Mouse (Mus musculus): ENCODE results near the gene Auts2. TPM values are rescaled to one million over a fixed set of nuclear protein-coding genes. Genes with fewer than 3 reads are reported as not detected.

Gene Auts2
- polyA plus RNA-seq, 1 experiment = 39.0 TPM

DNA sequence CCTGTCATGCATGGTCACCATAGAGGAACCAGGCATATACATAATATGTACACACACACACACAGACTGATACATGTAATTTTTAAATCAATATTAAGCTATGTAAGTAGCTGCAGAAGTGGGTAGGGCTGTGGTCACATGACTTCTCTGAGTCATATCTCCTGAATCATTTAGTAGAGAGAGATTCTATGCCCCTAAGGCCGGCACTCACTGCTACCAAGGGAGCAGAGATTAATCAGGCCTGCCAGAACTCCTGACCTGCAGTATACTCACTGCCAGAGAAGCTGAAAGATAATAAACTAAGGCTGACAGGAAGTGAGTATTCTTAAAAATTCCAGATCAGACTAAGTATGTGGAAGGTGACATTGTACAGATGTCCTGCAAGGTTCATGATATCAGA lies 190.7 kb downstream of the Auts2 start:
- DNase-seq = no peak
- H3K4me1 ChIP-seq (ENCODE audit: control insufficient read depth, insufficient read depth, low read length) = peaks cover 5% of the 10 kb centered on the region
- H3K27me3 ChIP-seq (ENCODE audit: control insufficient read depth, insufficient read depth, low read length) = no peaks in the 10 kb centered on the region
- H3K4me3 ChIP-seq (replicated peaks; ENCODE audit: insufficient read depth, low read depth, low read length) = no peak overlapping the region
- no peak overlapping the region for H3K27ac ChIP-seq (ENCODE audit: insufficient read depth, low read length)
- 63% methylated on average over 1 of the region's 1 CpGs for WGBS
- TF ChIP-seq POLR2A (IDR thresholded peaks at IDR 0.05; ENCODE audit: borderline replicate concordance, insufficient read depth, low read length) = no peak
- no peak for TF ChIP-seq CTCF (IDR thresholded peaks at IDR 0.05; ENCODE audit: borderline replicate concordance, insufficient read depth, low read depth, low read length)

DNA sequence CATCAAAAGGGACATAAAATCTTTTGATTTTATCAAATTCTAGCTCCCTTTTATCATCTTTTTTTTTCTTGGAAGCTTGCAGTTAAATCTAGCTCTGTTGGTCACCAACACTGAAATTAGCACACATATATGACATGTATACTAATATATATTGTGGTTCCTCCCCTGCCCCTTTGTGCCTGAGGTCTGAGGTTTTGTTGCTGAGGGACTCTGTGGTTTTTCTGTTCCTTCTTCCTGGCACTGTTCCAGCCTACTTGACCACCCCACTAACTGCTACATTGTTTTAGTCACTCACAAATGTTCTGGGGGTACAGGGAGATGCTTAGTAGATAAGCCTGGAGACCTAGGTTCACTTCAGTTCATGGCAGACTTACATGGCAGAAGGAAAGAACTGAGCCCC lies 192.0 kb downstream of the Auts2 start:
- no peak overlapping the region for H3K27ac ChIP-seq (ENCODE audit: insufficient read depth, low read length)
- H3K4me3 ChIP-seq (replicated peaks; ENCODE audit: insufficient read depth, low read depth, low read length) = no peak overlapping the region
- no peaks in the 10 kb centered on the region for H3K27me3 ChIP-seq (ENCODE audit: control insufficient read depth, insufficient read depth, low read length)
- no peak for TF ChIP-seq CTCF (IDR thresholded peaks at IDR 0.05; ENCODE audit: borderline replicate concordance, insufficient read depth, low read depth, low read length)
- TF ChIP-seq POLR2A (IDR thresholded peaks at IDR 0.05; ENCODE audit: borderline replicate concordance, insufficient read depth, low read length) = no peak
- H3K4me1 ChIP-seq (ENCODE audit: control insufficient read depth, insufficient read depth, low read length) = peaks cover 5% of the 10 kb centered on the region
- DNase-seq = no peak

DNA sequence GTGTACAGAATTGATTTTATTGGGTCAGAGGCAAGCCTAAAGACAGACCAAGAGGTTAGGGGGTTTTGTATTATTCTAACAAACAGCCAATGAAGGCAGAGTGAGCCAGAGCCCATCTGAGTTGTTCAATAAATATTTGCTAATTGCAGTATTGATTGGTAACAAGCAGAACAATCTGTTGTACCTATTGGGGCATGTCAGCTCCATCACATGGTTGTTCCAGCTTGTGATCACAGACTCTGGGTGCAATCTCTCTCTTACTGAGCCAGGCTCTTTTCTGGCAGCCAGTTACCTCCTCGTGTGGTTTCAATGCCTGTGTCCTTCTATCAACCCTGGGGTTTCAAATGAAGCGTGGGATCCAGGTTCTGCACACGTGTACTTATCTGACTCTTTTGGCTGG lies 201.8 kb downstream of the Auts2 start:
- Histone ChIP-seq H3K4me1 (ENCODE audit: control insufficient read depth, insufficient read depth, low read length) (peaks cover 8% of the 10 kb centered on the region), H3K27ac (ENCODE audit: insufficient read depth, low read length) (no peak overlapping the region), H3K27me3 (ENCODE audit: control insufficient read depth, insufficient read depth, low read length) (no peaks in the 10 kb centered on the region), H3K4me3 (replicated peaks; ENCODE audit: insufficient read depth, low read depth, low read length) (no peak overlapping the region)
- WGBS = 23% methylated on average over 3 of the region's 3 CpGs
- no peak for DNase-seq
- TF ChIP-seq CTCF (IDR thresholded peaks at IDR 0.05; ENCODE audit: borderline replicate concordance, insufficient read depth, low read depth, low read length) (no peak), POLR2A (IDR thresholded peaks at IDR 0.05; ENCODE audit: borderline replicate concordance, insufficient read depth, low read length) (no peak)

DNA sequence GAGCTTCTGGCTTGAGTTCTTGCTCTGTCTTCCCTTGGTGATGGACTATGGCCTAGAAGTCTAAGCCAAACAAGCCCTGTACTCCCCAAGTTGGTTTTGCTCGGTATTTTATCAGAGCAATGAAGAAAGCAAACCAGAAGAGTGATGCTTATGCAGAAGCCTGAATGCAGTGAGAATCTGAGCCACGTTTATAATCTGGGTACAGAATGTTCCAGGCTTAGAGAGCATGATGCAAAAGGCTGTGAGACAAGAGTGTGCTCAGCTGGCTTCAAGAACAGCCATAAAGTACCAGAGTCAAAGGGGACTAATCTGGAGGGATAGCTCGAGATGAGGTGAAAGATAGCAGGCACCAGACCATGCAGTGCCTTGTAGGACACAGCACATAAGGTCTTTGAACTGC lies 205.5 kb downstream of the Auts2 start:
- WGBS = 76% methylated on average over 3 of the region's 3 CpGs
- H3K4me1 ChIP-seq (ENCODE audit: control insufficient read depth, insufficient read depth, low read length) = peaks cover 17% of the 10 kb centered on the region
- no peak overlapping the region for H3K27ac ChIP-seq (ENCODE audit: insufficient read depth, low read length)
- no peak overlapping the region for H3K4me3 ChIP-seq (replicated peaks; ENCODE audit: insufficient read depth, low read depth, low read length)
- no peak for DNase-seq
- H3K27me3 ChIP-seq (ENCODE audit: control insufficient read depth, insufficient read depth, low read length) = no peaks in the 10 kb centered on the region
- TF ChIP-seq POLR2A (IDR thresholded peaks at IDR 0.05; ENCODE audit: borderline replicate concordance, insufficient read depth, low read length) (no peak), CTCF (IDR thresholded peaks at IDR 0.05; ENCODE audit: borderline replicate concordance, insufficient read depth, low read depth, low read length) (no peak)

DNA sequence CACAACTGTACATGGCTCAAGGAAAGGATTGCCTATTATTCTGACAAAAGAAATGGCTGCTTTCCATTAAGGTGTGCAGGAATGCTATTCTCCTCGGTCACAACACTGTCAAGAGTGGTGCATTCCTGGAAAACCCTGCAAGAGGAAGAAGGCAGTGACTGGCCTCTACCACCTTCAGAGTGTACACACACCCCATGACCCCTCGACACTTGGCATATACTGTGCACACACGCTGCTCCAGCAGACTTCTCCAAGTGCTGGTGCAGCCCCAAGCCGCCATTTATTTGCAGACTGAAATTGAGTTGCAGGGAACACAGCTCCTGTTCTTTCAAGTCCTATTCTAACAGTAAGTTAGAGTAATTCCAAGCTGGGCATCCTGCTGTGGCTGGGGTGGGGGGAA lies 207.4 kb downstream of the Auts2 start:
- Histone ChIP-seq H3K27me3 (ENCODE audit: control insufficient read depth, insufficient read depth, low read length) (no peaks in the 10 kb centered on the region), H3K4me1 (ENCODE audit: control insufficient read depth, insufficient read depth, low read length) (peaks cover 12% of the 10 kb centered on the region), H3K4me3 (replicated peaks; ENCODE audit: insufficient read depth, low read depth, low read length) (no peak overlapping the region), H3K27ac (ENCODE audit: insufficient read depth, low read length) (no peak overlapping the region)
- no peak for TF ChIP-seq POLR2A (IDR thresholded peaks at IDR 0.05; ENCODE audit: borderline replicate concordance, insufficient read depth, low read length)
- TF ChIP-seq CTCF (IDR thresholded peaks at IDR 0.05; ENCODE audit: borderline replicate concordance, insufficient read depth, low read depth, low read length) = no peak
- WGBS = 84% methylated on average over 4 of the region's 4 CpGs
- DNase-seq = no peak

DNA sequence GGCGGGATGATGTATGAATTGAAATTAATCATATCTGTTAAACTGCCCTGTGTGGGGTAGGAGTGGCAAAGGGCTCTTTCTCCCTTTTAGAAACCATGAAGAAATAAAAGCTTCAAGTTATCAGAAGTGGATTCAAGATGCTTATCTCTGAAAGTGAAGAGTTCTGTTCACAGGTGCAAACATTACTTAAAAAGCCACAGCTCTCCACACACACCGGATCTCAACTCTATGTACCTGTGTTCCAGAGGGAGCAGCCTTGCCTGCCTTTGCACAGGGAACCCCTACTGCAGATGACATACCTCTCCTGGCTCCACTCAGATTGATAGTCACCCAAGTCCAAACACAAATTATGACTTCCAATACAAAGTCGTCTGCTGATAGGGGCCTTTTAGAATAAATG lies 208.3 kb downstream of the Auts2 start:
- DNase-seq = no peak
- peaks cover 12% of the 10 kb centered on the region for H3K4me1 ChIP-seq (ENCODE audit: control insufficient read depth, insufficient read depth, low read length)
- 83% methylated on average over 3 of the region's 3 CpGs for WGBS
- no peaks in the 10 kb centered on the region for H3K27me3 ChIP-seq (ENCODE audit: control insufficient read depth, insufficient read depth, low read length)
- H3K27ac ChIP-seq (ENCODE audit: insufficient read depth, low read length) = no peak overlapping the region
- TF ChIP-seq CTCF (IDR thresholded peaks at IDR 0.05; ENCODE audit: borderline replicate concordance, insufficient read depth, low read depth, low read length) (no peak), POLR2A (IDR thresholded peaks at IDR 0.05; ENCODE audit: borderline replicate concordance, insufficient read depth, low read length) (no peak)
- H3K4me3 ChIP-seq (replicated peaks; ENCODE audit: insufficient read depth, low read depth, low read length) = no peak overlapping the region

DNA sequence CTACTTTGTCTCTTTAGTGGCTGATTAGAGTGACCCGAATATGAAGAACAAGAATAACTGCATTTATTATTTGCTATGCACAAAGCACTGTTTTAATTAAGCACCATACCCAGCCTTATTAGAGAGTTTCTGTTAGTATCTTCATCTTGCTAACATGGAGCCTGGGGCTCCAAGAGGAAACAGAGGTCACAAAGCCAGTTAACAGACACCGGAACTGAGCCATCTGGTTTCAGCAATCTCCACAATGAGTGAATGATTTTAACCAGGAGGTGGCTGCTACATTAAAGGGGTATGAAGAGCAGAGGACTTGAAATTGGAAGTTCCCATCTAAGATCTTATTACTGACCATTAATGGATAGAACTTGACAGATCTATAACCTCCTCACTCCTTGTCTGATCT lies 209.4 kb downstream of the Auts2 start:
- WGBS = 82% methylated on average over 2 of the region's 2 CpGs

DNA sequence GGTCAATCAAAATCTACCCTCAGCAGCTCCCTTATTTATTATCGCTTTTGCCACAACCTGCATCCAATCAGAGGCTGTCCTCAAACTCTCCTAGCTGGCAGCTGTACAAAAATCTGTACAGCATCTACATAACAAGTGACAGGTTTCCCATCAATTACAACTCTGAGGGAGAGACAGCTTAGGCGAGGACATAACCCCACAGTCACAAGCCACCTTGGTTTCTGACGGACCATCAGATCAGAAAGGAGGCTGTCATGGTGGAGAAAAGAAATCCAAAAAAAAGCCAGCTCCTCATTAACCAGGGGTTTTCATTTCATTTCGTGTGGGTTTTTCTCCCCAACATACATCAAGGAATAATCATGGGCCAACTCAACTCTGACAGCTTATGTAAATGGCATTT lies 210.6 kb downstream of the Auts2 start:
- Histone ChIP-seq H3K4me3 (replicated peaks; ENCODE audit: insufficient read depth, low read depth, low read length) (no peak overlapping the region), H3K27me3 (ENCODE audit: control insufficient read depth, insufficient read depth, low read length) (no peaks in the 10 kb centered on the region), H3K4me1 (ENCODE audit: control insufficient read depth, insufficient read depth, low read length) (peaks cover 12% of the 10 kb centered on the region), H3K27ac (ENCODE audit: insufficient read depth, low read length) (no peak overlapping the region)
- TF ChIP-seq POLR2A (IDR thresholded peaks at IDR 0.05; ENCODE audit: borderline replicate concordance, insufficient read depth, low read length) (no peak), CTCF (IDR thresholded peaks at IDR 0.05; ENCODE audit: borderline replicate concordance, insufficient read depth, low read depth, low read length) (no peak)
- DNase-seq = no peak
- 83% methylated on average over 4 of the region's 4 CpGs for WGBS

More for the DNA sequence above, 209.4 kb downstream of the Auts2 start:
- Histone ChIP-seq H3K4me1 (ENCODE audit: control insufficient read depth, insufficient read depth, low read length) (peaks cover 12% of the 10 kb centered on the region), H3K4me3 (replicated peaks; ENCODE audit: insufficient read depth, low read depth, low read length) (no peak overlapping the region), H3K27me3 (ENCODE audit: control insufficient read depth, insufficient read depth, low read length) (no peaks in the 10 kb centered on the region), H3K27ac (ENCODE audit: insufficient read depth, low read length) (no peak overlapping the region)
- no peak for TF ChIP-seq POLR2A (IDR thresholded peaks at IDR 0.05; ENCODE audit: borderline replicate concordance, insufficient read depth, low read length)
- no peak for TF ChIP-seq CTCF (IDR thresholded peaks at IDR 0.05; ENCODE audit: borderline replicate concordance, insufficient read depth, low read depth, low read length)
- DNase-seq = no peak

Data from cerebellum, adult 2 months (tissue).